Mouse (Mus musculus) thymus, postnatal 10 days (tissue): Measurements from ENCODE around the gene Mag.

Source experiments
- DNase-seq, 2 experiments: peaks; one replicate each; pipeline ENCODE4 v3.0.0; 2021; ENCODE audit warnings: low spot score in 2 of 2

The Mag gene

GRCm38 (mm10) chr7:30873083-30873482 lies 41.6 kb downstream of the Mag start:
- peak; percentile 9 to 66 for DNase-seq

GRCm38 (mm10) chr7:30863386-30863785 lies 51.3 kb downstream of the Mag start:
- no peak for DNase-seq

DNA sequence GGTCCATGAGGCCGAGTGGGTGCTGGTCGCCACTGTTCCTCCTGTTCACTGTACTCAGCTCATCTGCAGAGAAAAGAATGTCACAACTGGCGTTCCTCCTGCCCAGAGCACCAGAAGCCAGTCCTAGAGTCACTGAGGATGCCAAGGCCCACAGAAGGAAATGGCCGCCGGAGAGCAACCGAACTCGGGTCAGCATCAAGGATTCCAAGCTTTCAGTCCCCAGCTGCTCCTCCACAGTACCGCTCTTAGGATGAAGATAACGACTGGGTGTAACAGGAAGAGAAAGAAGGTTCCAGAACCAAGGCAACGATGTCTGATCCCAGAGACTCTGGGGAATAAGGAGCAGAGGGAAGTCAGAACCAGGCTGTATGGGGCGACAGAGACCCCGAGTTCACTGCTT lies 53.2 kb downstream of the Mag start, which contains the start of gene Ffar1:
Gene Ffar1, minus strand, starts transcription at position 101 of the 400 bp plus-strand sequence.
- no peak for DNase-seq

DNA sequence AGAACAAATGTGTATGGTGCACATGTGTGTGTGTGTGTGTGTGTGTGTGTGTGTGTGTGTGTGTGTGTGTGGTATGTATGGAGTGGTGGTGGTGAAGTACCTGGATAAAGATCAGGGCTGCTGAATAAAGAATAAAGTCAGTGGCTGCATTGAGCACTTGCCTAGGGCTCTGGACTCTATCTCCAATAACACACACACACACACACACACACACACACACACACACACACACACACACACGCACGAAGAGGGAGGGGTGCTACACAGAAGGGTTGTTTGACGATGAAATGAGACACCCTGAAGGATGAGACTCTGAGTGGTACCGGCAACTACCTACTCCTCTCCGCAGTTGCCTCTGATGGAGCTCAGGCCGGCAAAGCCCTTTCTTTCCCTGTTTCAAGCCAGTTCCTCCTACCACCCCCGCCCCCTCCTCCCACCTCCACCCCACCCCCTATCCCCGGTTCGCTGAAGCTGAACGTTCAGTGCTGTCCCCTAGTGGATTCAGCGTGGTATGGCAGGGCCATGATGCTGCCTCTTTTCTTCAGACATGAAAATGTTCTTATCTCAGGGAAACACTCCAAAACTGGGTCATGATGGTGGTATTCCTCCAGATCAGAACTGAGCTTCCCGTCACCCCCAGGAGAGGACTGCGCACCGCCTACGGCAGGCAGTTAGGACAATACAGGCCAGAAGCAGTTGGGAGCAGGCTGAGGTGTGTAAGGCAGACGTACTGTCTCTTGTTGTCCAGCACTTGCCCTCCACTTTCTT lies 54.9 kb downstream of the Mag start:
- DNase-seq = peak; percentile 35 to 47

- peak; percentile 57 to 74 for DNase-seq
These were observed 55.4 kb downstream of the Mag start for GRCm38 (mm10) chr7:30859290-30859634.

DNA sequence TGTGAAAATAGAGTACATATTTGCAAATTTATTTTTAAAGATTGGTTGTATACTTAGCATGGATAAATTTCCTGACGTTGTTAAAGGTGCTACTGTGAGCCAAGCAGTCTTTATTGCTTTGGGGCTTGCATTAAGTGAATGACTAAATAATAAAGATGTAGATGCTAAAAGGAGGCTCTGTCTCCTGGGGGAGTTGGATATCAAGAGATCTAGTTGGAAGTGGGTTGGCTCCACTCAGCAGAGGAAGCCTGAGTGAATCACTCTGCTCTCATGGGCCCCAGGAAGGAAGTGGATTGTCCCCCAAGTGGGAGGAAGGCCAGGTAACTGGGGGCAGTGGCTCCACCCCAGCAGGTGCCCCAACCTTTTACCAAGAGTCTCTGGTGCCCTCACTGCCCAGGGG lies 56.9 kb downstream of the Mag start:
- DNase-seq = no peak

- DNase-seq = no peak
These were observed 58.6 kb downstream of the Mag start, which contains the start of gene Ffar3 for GRCm38 (mm10) chr7:30856078-30856477. Gene Ffar3, minus strand, starts transcription at chr7:30856178.

DNA sequence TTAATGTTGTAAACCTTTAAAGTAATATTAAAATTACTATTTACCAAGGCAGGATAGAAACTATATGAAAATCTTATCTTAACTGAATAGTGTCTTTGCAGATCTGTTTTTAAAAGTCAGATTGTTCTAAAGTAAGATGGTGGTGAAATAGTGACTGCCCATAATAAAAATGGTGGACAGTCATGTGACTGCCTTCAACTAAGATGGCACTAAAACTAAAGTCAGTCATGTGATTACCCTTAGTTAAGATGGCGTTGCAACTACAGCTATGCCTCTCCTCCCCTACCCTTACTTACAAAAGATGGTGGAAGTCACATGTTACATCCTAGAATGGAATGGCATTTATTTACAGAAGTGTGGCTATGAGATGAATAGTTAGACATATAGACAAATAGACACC lies 63.3 kb downstream of the Mag start:
- DNase-seq = no peak
